Mouse (Mus musculus) heart, adult 2 months (tissue): ENCODE measurements at regions not wholly inside any gene's neighbourhood (a gene's known extent, or its start where the extent isn't known, plus 50 kb on each side); places are given as distances from the start of the nearest gene placed in this dataset.

Source experiments
- DNase-seq, 2 experiments: peaks; one replicate each; pipeline ENCODE4 v3.0.0; 2021
- H3K27ac ChIP-seq: fragments of 200-600 bp; 2 replicates; pipeline ENCODE4 v1.8.1; 2022
- H3K27me3 ChIP-seq: fragments of 200-500 bp; 2 replicates; pipeline ENCODE4 v1.6.1; 2012; ENCODE audit warnings: mild to moderate bottlenecking, low read length, inconsistent platforms, mixed read lengths; ENCODE audit not compliant: control insufficient read depth, insufficient read depth
- H3K36me3 ChIP-seq: fragments of 200-500 bp; 2 replicates; pipeline ENCODE4 v1.6.1; 2012; ENCODE audit warnings: low read length, inconsistent platforms; ENCODE audit not compliant: control insufficient read depth, insufficient read depth
- H3K4me1 ChIP-seq: fragments of 200-500 bp; 2 replicates; pipeline ENCODE4 v1.6.1; 2011; ENCODE audit warnings: low read length; ENCODE audit not compliant: control insufficient read depth, insufficient read depth
- H3K4me3 ChIP-seq: fragments of 200-600 bp; 2 replicates; pipeline ENCODE4 v1.8.1; 2022
- H3K79me2 ChIP-seq: fragments of 200-500 bp; replicated peaks from 2 replicates; pipeline ENCODE4 v1.6.1; 2012; ENCODE audit warnings: mild to moderate bottlenecking, inconsistent platforms, low read length, moderate library complexity, mixed read lengths; ENCODE audit not compliant: control insufficient read depth, insufficient read depth
- H3K9ac ChIP-seq: fragments of 200-500 bp; 2 replicates; pipeline ENCODE4 v1.6.1; 2012; ENCODE audit warnings: low read depth, mild to moderate bottlenecking, control low read depth, inconsistent platforms, low read length, mixed read lengths
- CTCF ChIP-seq: fragments of 200-600 bp; IDR thresholded peaks from 2 replicates; pipeline ENCODE4 v1.8.1; 2022; ENCODE audit warnings: antibody characterized with exemption, mild to moderate bottlenecking, moderate library complexity
- EP300 ChIP-seq: fragments of 200-500 bp; IDR thresholded peaks from 2 replicates; pipeline ENCODE4 v1.6.1; 2011; ENCODE audit warnings: low read depth, low read length, control low read depth; ENCODE audit not compliant: insufficient read depth
- POLR2A ChIP-seq: fragments of 200-500 bp; IDR thresholded peaks from 2 replicates; pipeline ENCODE4 v1.6.1; 2011; ENCODE audit warnings: mild to moderate bottlenecking, low read depth, low read length, control low read depth; ENCODE audit not compliant: insufficient read depth
- WGBS: fragments of 180-500 bp; shearing (Covaris S2); methylation state at CpG from one replicate; pipeline ENCODE4 v1.1.7; 2018; 5-methylcytosine and 5-hydroxymethylcytosine counted together
- intact Hi-C: fragments of 180-260 bp; cut with DNase I; formaldehyde crosslinking; loops from one replicate; pipeline ENCODE4 v1.15.1; 2025

- H3K9ac ChIP-seq, result no peak overlapping the region
- no peaks in the 10 kb centered on the region for H3K36me3 ChIP-seq
- 45% methylated on average over 6 of the region's 6 CpGs for whole genome bisulfite sequencing
- no peaks in the 10 kb centered on the region for H3K4me1 ChIP-seq
- H3K4me3 ChIP-seq, result no peak overlapping the region
- DNase-seq, result no peak
- no peak overlapping the region for H3K27ac ChIP-seq
- intact Hi-C loops, result no loop called here
- H3K79me2 ChIP-seq, result no peaks in the 10 kb centered on the region
- TF ChIP-seq CTCF (no peak), POLR2A (no peak)
- no peaks in the 10 kb centered on the region for H3K27me3 ChIP-seq
Observed at GRCm38 (mm10) chr6:100988521-100988920, 155.1 kb downstream of the Ppp4r2 start.

DNA sequence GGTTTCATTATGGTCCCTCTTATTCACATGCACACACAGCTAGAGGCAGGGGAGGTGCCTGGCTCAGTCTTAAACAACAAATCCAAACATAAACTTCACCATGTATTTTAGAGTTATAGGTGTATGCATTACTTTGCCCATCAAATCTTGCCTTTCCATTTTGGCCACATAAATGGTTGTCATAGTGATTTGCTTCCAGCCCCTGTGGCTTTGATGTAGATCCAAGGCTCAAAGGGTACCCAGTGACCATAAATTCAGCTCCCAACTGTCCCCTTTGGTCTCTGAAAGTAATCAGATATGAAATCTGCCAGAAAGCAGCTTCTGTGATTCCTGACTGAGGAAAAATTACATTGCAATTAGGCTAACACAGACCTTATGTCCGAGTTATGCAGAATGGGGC, 160.0 kb downstream of the Ppp4r2 start:
- H3K79me2 ChIP-seq, result no peaks in the 10 kb centered on the region
- no peak for DNase-seq
- no peak overlapping the region for H3K4me3 ChIP-seq
- TF ChIP-seq CTCF (no peak), POLR2A (no peak), EP300 (no peak)
- H3K36me3 ChIP-seq, result no peaks in the 10 kb centered on the region
- no peaks in the 10 kb centered on the region for H3K4me1 ChIP-seq
- WGBS, result 91% methylated on average over 1 of the region's 1 CpGs
- no peak overlapping the region for H3K27ac ChIP-seq
- no peaks in the 10 kb centered on the region for H3K27me3 ChIP-seq
- no peak overlapping the region for H3K9ac ChIP-seq
- intact Hi-C loops, result no loop called here

- TF ChIP-seq CTCF (no peak), POLR2A (no peak), EP300 (no peak)
- no peak for DNase-seq
- no peaks in the 10 kb centered on the region for H3K36me3 ChIP-seq
- H3K27ac ChIP-seq, result no peak overlapping the region
- no peaks in the 10 kb centered on the region for H3K79me2 ChIP-seq
- no peak overlapping the region for H3K4me3 ChIP-seq
- H3K27me3 ChIP-seq, result no peaks in the 10 kb centered on the region
- no peaks in the 10 kb centered on the region for H3K4me1 ChIP-seq
- 52% methylated on average over 6 of the region's 6 CpGs for WGBS
- intact Hi-C loops, result no loop called here
- H3K9ac ChIP-seq, result no peak overlapping the region
Observed at GRCm38 (mm10) chr6:100995874-100996560, 162.6 kb downstream of the Ppp4r2 start.

DNA sequence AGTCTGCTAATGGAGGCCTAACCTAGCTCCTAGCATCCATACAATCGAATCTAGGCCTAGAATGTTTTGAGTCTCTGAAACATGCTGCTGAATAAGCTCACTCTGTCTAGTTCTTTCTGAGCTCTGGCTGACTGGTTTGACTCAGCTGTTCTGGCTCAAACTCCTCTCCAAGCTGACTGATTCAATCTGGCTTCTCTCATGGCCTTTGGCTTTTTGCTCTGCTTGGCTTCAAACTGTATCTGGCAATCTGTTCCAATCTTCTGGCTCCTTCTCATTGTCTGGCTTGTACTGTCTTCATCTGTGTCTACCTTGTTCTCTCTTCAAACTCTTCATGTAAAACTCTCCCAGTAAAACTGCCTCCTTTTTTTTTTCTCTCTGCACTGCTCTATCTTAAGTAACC, 164.9 kb downstream of the Ppp4r2 start:
- TF ChIP-seq POLR2A, result no peak
- no peak for TF ChIP-seq CTCF
- TF ChIP-seq EP300, result no peak
- H3K79me2 ChIP-seq, result no peaks in the 10 kb centered on the region
- H3K27me3 ChIP-seq, result no peaks in the 10 kb centered on the region
- no peaks in the 10 kb centered on the region for H3K4me1 ChIP-seq
- no peak overlapping the region for H3K9ac ChIP-seq
- no peak overlapping the region for H3K27ac ChIP-seq
- H3K4me3 ChIP-seq, result no peak overlapping the region
- no peaks in the 10 kb centered on the region for H3K36me3 ChIP-seq
- WGBS, result 69% methylated on average over 1 of the region's 1 CpGs
- no peak for DNase-seq
- intact Hi-C loops, result no loop called here

DNA sequence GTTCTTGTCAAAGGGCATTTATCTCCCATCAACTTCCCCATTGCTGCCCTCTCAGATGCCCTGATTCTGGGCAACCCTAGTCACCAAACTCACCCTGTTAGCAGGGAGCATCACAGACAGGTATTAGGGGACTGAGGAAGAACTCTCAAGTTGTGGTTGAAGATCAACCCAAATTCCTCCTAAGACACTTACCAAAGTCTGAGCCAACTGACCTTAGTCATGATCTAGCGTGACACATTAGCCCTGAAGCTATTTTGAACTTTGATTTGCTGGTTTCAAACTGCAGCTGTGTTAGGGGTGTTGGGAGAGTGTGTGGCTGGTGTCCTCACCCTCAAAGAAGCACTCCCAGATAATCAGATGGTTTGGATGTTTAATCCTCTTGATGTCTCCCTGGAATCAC, 170.5 kb downstream of the Ppp4r2 start:
- no peaks in the 10 kb centered on the region for H3K36me3 ChIP-seq
- no peak overlapping the region for H3K4me3 ChIP-seq
- no peak for DNase-seq
- intact Hi-C loops, result no loop called here
- no peaks in the 10 kb centered on the region for H3K27me3 ChIP-seq
- WGBS, result 80% methylated on average over 1 of the region's 1 CpGs
- no peak overlapping the region for H3K27ac ChIP-seq
- H3K9ac ChIP-seq, result no peak overlapping the region
- no peaks in the 10 kb centered on the region for H3K4me1 ChIP-seq
- no peaks in the 10 kb centered on the region for H3K79me2 ChIP-seq
- TF ChIP-seq POLR2A (no peak), EP300 (no peak), CTCF (no peak)

DNA sequence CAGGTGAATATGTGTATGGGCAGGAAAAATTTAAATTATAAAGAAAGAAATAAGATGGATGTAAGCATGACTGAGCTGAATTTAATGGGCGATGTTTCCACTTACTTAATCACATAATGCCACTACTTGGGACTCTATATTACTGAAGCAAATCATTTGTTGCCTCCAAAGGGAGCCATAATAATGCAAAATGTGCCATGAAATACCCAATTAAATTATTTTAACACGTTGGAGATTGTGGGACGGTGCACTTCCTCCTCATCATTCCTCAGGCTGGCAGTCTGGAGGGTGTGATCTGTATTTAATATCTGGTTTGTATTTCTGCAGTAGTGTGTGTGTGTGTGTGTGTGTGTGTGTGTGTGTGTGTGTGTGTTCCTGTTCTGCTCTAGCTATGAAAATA, 188.2 kb downstream of the Ppp4r2 start:
- no peak for DNase-seq
- 67% methylated on average over 3 of the region's 3 CpGs for WGBS

More for the DNA sequence above, 188.2 kb downstream of the Ppp4r2 start:
- no peaks in the 10 kb centered on the region for H3K27me3 ChIP-seq
- H3K4me3 ChIP-seq, result no peak overlapping the region
- no peaks in the 10 kb centered on the region for H3K4me1 ChIP-seq
- no peaks in the 10 kb centered on the region for H3K79me2 ChIP-seq
- H3K9ac ChIP-seq, result no peak overlapping the region
- TF ChIP-seq EP300 (no peak), POLR2A (no peak), CTCF (no peak)
- no peaks in the 10 kb centered on the region for H3K36me3 ChIP-seq
- intact Hi-C loops, result no loop called here
- no peak overlapping the region for H3K27ac ChIP-seq
